Mouse (Mus musculus): ENCODE results near the gene Sept9.

Gene Sept9

GRCm38 (mm10) chr11:117347256-117347655, 147.8 kb downstream of the Sept9 start:
- no peak for DNase-seq (ENCODE audit: low spot score in 2 of 2)

- no peak for DNase-seq (ENCODE audit: low spot score in 2 of 2)
These were observed 149.1 kb downstream of the Sept9 start for GRCm38 (mm10) chr11:117348429-117349103.

- no peak for DNase-seq (ENCODE audit: low spot score in 2 of 2)
These were observed 150.2 kb downstream of the Sept9 start for GRCm38 (mm10) chr11:117349429-117350363.

GRCm38 (mm10) chr11:117350462-117351222, 151.2 kb downstream of the Sept9 start:
- DNase-seq (ENCODE audit: low spot score in 2 of 2) = no peak

- no peak for DNase-seq (ENCODE audit: low spot score in 2 of 2)
These were observed 153.7 kb downstream of the Sept9 start for GRCm38 (mm10) chr11:117353126-117353525.

GRCm38 (mm10) chr11:117354107-117354506, 154.6 kb downstream of the Sept9 start:
- DNase-seq (ENCODE audit: low spot score in 2 of 2) = no peak

- DNase-seq (ENCODE audit: low spot score in 2 of 2) = no peak
These were observed 157.5 kb downstream of the Sept9 start for GRCm38 (mm10) chr11:117356937-117357336.

- DNase-seq (ENCODE audit: low spot score in 2 of 2) = peak; percentile 81 to 84
These were observed 158.6 kb downstream of the Sept9 start for GRCm38 (mm10) chr11:117357916-117358639.

- DNase-seq (ENCODE audit: low spot score in 2 of 2) = no peak
These were observed 159.7 kb downstream of the Sept9 start for GRCm38 (mm10) chr11:117359161-117359560.

GRCm38 (mm10) chr11:117359870-117360269, 160.4 kb downstream of the Sept9 start:
- DNase-seq (ENCODE audit: low spot score in 2 of 2) = peak; percentile 44 to 61

GRCm38 (mm10) chr11:117360561-117360960, 161.1 kb downstream of the Sept9 start:
- DNase-seq (ENCODE audit: low spot score in 2 of 2) = no peak

GRCm38 (mm10) chr11:117362307-117362706, 162.8 kb downstream of the Sept9 start:
- no peak for DNase-seq (ENCODE audit: low spot score in 2 of 2)

- no peak for DNase-seq (ENCODE audit: low spot score in 2 of 2)
These were observed 164.5 kb downstream of the Sept9 start for GRCm38 (mm10) chr11:117363918-117364317.

GRCm38 (mm10) chr11:117366426-117366825, 167.0 kb downstream of the Sept9 start:
- no peak for DNase-seq (ENCODE audit: low spot score in 2 of 2)

GRCm38 (mm10) chr11:117366861-117367357, 167.4 kb downstream of the Sept9 start:
- DNase-seq (ENCODE audit: low spot score in 2 of 2) = no peak

- no peak for DNase-seq (ENCODE audit: low spot score in 2 of 2)
These were observed 168.5 kb downstream of the Sept9 start for GRCm38 (mm10) chr11:117367937-117368336.

- DNase-seq (ENCODE audit: low spot score in 2 of 2) = no peak
These were observed 169.9 kb downstream of the Sept9 start for GRCm38 (mm10) chr11:117369347-117369746.

- DNase-seq (ENCODE audit: low spot score in 2 of 2) = no peak
These were observed 170.9 kb downstream of the Sept9 start for GRCm38 (mm10) chr11:117370262-117370850.

GRCm38 (mm10) chr11:117372537-117372936, 173.1 kb downstream of the Sept9 start:
- DNase-seq (ENCODE audit: low spot score in 2 of 2) = no peak

- no peak for DNase-seq (ENCODE audit: low spot score in 2 of 2)
These were observed 173.7 kb downstream of the Sept9 start for GRCm38 (mm10) chr11:117373195-117373594.

- no peak for DNase-seq (ENCODE audit: low spot score in 2 of 2)
These were observed 174.4 kb downstream of the Sept9 start for GRCm38 (mm10) chr11:117373870-117374269.

Data from urinary bladder, adult 18-20 months (tissue).